Mouse (Mus musculus) G1E-ER4 (cell line): ENCODE results near the gene Eif4e3. TPM values are rescaled to one million over a fixed set of nuclear protein-coding genes. Genes with fewer than 3 reads are reported as not detected.

ENCODE experiments used
- GATA1 ChIP-seq: IDR thresholded peaks from one replicate; pipeline ENCODE4 v1.8.0; 2012; ENCODE audit warnings: low read length, inconsistent platforms
- polyA plus RNA-seq: library from polyadenylated mRNA; stranded (reverse); fragments of >175 nt; gene quantifications from 2 replicates; pipeline ENCODE4 v1.2.3, GENCODE M21; 2012

Eif4e3 gene
- not detected in 2 replicates for polyA plus RNA-seq

GRCm38 (mm10) chr6:99666318-99667171, at the start of gene Eif4e3, which contains the start of gene Gm20696:
TSS of gene Eif4e3 (minus strand) at chr6:99666771.
TSS of gene Gm20696 (minus strand) at chr6:99666797.
- TF ChIP-seq GATA1, result no peak

GRCm38 (mm10) chr6:99715913-99716312, 49.3 kb upstream of the Eif4e3 start:
- no peak for TF ChIP-seq GATA1

DNA sequence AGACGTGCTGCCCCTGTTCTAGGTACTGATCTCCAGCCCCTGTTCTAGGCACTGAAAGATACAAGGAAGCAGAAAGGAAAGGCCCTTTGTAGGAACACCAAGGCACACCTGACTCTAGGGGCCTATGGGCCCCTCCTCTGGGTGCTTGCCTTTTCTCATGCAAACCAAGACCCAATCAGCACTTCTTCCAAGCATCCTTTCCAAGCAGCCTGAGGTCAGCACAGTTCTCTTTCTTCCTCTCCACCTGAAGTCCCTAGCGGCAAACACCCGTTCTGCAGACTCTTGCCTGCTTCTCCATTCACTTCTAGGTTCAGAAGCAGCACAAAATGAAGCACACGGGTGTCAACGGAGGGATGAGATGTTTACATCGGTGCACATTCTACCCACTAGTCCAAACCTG, 48.6 kb upstream of the Eif4e3 start:
- no peak for TF ChIP-seq GATA1

GRCm38 (mm10) chr6:99713256-99713655, 46.7 kb upstream of the Eif4e3 start:
- TF ChIP-seq GATA1, result no peak

DNA sequence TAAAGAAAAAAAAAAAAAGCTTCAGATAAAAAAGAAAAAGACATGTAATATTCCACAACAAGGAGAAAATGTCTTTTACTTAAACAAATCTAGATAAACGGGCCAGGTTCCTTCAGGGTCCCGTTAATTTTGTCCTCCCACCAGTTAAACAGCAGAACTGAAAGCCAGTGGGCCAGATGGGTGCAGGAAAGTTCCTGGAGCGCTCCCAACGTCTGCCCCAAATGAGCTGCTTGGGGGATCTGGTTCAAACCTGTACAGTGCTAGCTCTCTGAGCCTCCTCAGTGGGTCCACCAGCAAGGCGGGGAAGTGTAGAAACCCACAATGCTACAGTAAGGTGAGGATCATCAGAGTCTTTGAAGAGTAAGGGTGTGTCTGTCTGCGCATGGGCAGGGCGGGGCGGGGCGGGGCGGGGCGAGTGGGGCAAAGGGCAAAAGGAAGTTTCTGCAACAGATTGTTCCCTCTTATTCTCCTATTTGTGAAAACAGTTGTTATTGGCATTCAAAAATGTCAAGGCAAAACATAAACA, 45.1 kb upstream of the Eif4e3 start:
- no peak for TF ChIP-seq GATA1

DNA sequence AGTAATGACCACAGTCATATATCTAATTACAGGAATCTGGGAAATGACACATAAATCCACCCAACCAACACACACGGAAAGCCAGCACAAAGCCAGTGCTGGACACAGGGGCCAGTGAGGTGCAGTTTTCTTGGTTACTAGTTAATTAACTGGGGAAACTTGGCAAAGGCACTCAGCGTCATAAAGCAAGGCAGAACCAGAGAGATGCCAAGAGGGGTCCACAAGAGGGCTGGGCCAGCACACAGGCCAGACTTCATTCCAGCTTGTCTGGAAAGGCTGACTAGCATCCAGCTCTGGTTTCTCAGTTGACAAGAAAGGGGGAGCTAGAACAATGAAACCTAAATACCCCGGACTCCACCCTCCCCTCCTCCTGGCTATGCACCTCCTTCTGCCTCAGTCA, 33.9 kb upstream of the Eif4e3 start:
- TF ChIP-seq GATA1, result no peak

DNA sequence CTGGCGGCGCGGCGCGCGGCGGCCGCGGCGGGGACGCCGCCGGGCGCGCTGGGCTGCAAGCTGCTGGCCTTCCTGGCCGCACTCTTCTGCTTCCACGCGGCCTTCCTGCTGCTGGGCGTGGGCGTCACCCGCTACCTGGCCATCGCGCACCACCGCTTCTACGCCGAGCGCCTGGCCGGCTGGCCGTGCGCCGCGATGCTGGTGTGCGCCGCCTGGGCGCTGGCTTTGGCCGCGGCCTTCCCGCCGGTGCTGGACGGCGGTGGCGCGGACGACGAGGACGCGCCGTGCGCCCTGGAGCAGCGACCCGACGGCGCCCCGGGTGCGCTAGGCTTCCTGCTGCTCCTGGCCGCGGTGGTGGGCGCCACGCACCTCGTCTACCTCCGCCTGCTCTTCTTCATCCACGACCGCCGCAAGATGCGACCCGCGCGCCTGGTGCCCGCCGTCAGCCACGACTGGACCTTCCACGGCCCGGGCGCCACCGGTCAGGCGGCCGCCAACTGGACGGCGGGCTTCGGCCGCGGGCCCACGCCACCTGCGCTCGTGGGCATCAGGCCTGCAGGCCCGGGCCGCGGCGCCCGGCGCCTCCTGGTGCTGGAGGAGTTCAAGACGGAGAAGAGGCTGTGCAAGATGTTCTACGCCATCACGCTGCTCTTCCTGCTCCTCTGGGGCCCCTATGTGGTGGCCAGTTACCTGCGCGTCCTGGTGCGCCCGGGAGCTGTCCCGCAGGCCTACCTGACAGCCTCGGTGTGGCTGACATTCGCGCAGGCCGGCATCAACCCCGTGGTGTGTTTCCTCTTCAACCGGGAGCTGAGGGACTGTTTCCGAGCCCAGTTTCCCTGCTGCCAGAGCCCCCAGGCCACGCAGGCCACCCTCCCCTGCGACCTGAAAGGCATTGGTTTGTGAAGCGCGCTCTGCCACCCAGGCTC, 26.6 kb upstream of the Eif4e3 start:
- TF ChIP-seq GATA1, result no peak

GRCm38 (mm10) chr6:99692206-99692915, 25.8 kb upstream of the Eif4e3 start, which contains the start of gene Gpr27:
TSS of gene Gpr27 (plus strand) at chr6:99692679.
- TF ChIP-seq GATA1, result no peak

GRCm38 (mm10) chr6:99691666-99692205, 25.2 kb upstream of the Eif4e3 start:
- TF ChIP-seq GATA1, result no peak

GRCm38 (mm10) chr6:99688513-99688912, 21.9 kb upstream of the Eif4e3 start:
- no peak for TF ChIP-seq GATA1

- no peak for TF ChIP-seq GATA1
These were observed 18.3 kb upstream of the Eif4e3 start for GRCm38 (mm10) chr6:99684899-99685298.

DNA sequence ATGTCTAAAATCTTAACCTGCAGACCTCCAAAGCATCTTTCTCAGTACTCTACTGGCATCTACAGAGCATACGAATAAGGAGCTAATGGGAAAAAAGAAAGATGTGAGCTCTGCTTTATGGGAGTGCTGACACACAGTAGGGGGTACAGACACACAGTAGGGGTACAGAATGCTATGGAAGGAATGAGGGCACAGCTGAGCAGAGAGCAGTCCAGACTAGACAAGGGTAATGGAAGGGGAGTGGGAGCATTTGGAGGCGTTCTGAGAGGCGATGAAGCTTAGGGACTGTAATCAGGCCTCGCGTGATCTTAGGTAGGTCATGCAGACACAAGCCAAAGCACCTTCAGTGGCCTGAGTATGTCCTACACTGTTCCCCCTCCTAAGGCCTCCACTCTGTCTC, 17.4 kb upstream of the Eif4e3 start:
- TF ChIP-seq GATA1, result no peak

DNA sequence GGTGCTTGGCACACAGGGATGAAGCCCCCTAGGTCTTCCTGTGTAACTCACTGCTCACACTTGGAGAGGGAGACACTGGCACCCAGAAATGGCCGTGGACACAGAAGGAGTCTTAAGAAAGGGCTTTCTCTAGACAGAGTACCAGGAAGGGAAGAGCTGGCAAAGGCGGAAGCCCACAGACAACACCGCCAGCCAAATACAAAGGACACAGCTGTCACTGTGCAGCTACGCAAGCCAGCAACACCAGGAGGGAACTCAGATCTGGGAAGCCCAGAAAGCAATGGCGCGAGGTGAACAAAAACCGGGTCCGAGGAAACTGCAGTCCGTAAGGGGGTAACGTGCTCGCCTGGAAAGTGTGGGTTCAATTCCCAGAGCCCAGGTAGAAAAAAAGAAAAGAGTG, 11.5 kb upstream of the Eif4e3 start:
- TF ChIP-seq GATA1, result no peak

DNA sequence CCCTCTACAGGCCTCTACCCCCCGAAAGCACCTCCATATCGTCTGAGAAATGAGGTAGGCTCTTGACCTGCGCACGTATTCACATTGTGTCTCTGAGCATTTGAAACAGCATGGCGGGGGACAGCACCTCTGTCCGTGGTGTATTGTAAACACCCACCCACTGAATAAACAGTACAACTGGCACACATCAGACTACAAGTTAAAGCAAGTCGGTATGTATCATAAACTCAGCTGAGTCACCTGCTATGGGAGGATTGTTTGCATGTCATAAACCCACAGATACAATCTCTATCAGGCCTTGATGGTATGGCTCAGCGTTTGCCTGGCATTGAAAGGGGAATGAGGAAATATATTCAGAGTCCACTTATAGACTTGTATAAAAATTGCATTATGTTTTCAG, 10.8 kb upstream of the Eif4e3 start:
- no peak for TF ChIP-seq GATA1

DNA sequence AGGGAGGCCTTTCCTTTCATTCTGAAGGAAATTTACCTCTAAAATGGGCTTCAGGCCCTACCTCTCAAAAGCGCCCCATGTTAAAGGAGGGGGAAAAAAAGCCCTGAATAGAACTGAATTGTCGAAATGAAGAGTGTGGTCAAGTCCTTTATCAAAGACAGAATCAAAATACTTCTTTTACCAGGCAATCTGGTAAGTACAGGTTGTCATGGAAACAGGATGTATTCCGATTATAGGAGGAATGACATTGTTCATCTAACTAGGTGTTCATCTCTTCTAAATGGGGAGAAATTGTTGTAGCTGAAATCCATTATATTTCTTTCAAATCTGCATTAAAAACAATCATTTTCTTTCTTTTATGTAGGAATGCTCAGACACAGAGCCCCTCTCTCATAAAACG, 7.9 kb upstream of the Eif4e3 start:
- TF ChIP-seq GATA1, result no peak

DNA sequence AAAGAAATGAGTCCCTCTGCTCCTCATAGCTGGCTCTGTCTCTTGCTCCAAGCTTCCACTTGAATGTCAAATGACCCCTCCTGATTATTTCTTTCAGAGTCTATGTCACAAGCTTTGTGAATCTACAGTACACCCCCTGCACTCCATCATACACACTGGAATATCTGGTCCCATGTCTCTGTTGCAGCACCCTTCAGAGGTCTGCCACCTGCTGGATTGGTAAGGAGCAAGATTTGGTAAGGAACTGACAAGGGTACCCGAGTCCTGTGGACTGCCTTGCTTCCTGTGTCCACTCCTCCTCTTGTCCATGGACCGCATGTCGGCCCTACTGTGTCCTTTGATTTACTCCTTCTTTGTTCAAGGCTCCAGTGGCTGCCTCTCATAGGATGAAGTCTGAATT, 5.2 kb upstream of the Eif4e3 start:
- TF ChIP-seq GATA1, result no peak
